Mouse (Mus musculus) hindbrain, postnatal 0 days (tissue): Measurements from ENCODE around the gene Gm5624. TPM values are rescaled to one million over a fixed set of nuclear protein-coding genes. Genes with fewer than 3 reads are reported as not detected.
"Not testable (repeated sequence)": the region's sequence is repeated elsewhere in the genome, so short reads cannot be mapped to it uniquely, and the experiment has no call there.

Experiments used
- ATAC-seq: fragments of 200-750 bp; cut with Nextera tagmentation; 2 replicates; pipeline ENCODE4 v1.8.0; 2017; ENCODE audit warnings: mild to moderate bottlenecking, moderate TSS enrichment, moderate library complexity
- DNase-seq: peaks from one replicate; pipeline ENCODE4 v3.0.0-alpha.2; 2015; ENCODE audit warnings: low spot score
- H3K27ac ChIP-seq: fragments of 300-500 bp; sonication (generic); 2 replicates; pipeline ENCODE4 v1.5.1; 2014; ENCODE audit warnings: mild to moderate bottlenecking
- H3K27me3 ChIP-seq: fragments of 300-500 bp; sonication (generic); 2 replicates; pipeline ENCODE4 v1.6.1; 2014; ENCODE audit warnings: low read length, mixed read lengths; ENCODE audit not compliant: insufficient read depth
- H3K36me3 ChIP-seq: fragments of 300-500 bp; sonication (generic); 2 replicates; pipeline ENCODE4 v1.6.1; 2014; ENCODE audit warnings: low read length, mixed read lengths; ENCODE audit not compliant: insufficient read depth
- H3K4me1 ChIP-seq: fragments of 300-500 bp; sonication (generic); 2 replicates; pipeline ENCODE4 v1.6.1; 2014; ENCODE audit warnings: antibody characterized with exemption, low read length, mixed read lengths; ENCODE audit not compliant: insufficient read depth
- H3K4me2 ChIP-seq: fragments of 300-500 bp; sonication (generic); 2 replicates; pipeline ENCODE4 v1.6.1; 2014; ENCODE audit warnings: low read depth, mild to moderate bottlenecking, low read length, moderate library complexity, mixed read lengths
- H3K4me3 ChIP-seq: fragments of 300-500 bp; sonication (generic); 2 replicates; pipeline ENCODE4 v1.5.1; 2014; ENCODE audit warnings: low read length
- H3K9ac ChIP-seq: fragments of 300-500 bp; sonication (generic); replicated peaks from 2 replicates; pipeline ENCODE4 v1.6.1; 2014; ENCODE audit warnings: mild to moderate bottlenecking, low read length, moderate library complexity, mixed read lengths
- H3K9me3 ChIP-seq: fragments of 300-500 bp; sonication (generic); 2 replicates; pipeline ENCODE4 v1.6.1; 2016; ENCODE audit warnings: low read length, mixed read lengths
- WGBS: fragments of 180-500 bp; shearing (Covaris S2); extraction: QIAGEN DNeasy Blood & Tissue Kit; methylation state at CpG from one replicate; pipeline ENCODE4 v1.1.7; 2014; 5-methylcytosine and 5-hydroxymethylcytosine counted together
- polyA plus RNA-seq: library from polyadenylated mRNA; unstranded; fragments of >200 nt; fragmentation: Nextera tagmentation; extraction: Ambion mirVana; gene quantifications from 2 replicates; pipeline ENCODE4 v1.2.1, GENCODE M21; 2015
- total RNA-seq: library from RNA; depleted of rRNA; stranded (reverse); fragments of >200 nt; gene quantifications from 2 replicates; pipeline ENCODE4 v1.2.3, GENCODE M21; 2014; rRNA removed

The Gm5624 gene
- total RNA-seq (not detected in 2 replicates), polyA plus RNA-seq (not detected in 2 replicates)

GRCm38 (mm10) chr14:44627737-44628136, at the start of gene Gm5624:
Gene Gm5624, minus strand, starts transcription at chr14:44627938.
- not testable (repeated sequence) for H3K27me3 ChIP-seq, H3K9me3 ChIP-seq, DNase-seq, H3K4me3 ChIP-seq, H3K27ac ChIP-seq, H3K4me1 ChIP-seq, H3K9ac ChIP-seq, H3K36me3 ChIP-seq, ATAC-seq, H3K4me2 ChIP-seq
- WGBS = 80% methylated on average over 4 of the region's 4 CpGs

GRCm38 (mm10) chr14:44591765-44592164, 36.0 kb downstream of the Gm5624 start:
- WGBS = 82% methylated on average over 2 of the region's 2 CpGs
- not testable (repeated sequence) for H3K4me3 ChIP-seq, H3K27ac ChIP-seq, H3K9me3 ChIP-seq, H3K9ac ChIP-seq, ATAC-seq, H3K4me2 ChIP-seq, H3K27me3 ChIP-seq, DNase-seq, H3K36me3 ChIP-seq, H3K4me1 ChIP-seq

- H3K4me1 ChIP-seq, H3K9ac ChIP-seq, H3K4me2 ChIP-seq, H3K4me3 ChIP-seq, H3K27ac ChIP-seq, H3K36me3 ChIP-seq, ATAC-seq, H3K9me3 ChIP-seq, H3K27me3 ChIP-seq, DNase-seq: not testable (repeated sequence)
- whole genome bisulfite sequencing = 89% methylated on average over 4 of the region's 4 CpGs
These were observed 44.9 kb downstream of the Gm5624 start, which contains the start of gene Gm8247 for GRCm38 (mm10) chr14:44582853-44583252. Gene Gm8247, plus strand, starts transcription at chr14:44583153.

GRCm38 (mm10) chr14:44547961-44548360, 79.8 kb downstream of the Gm5624 start:
- WGBS = 90% methylated on average over 3 of the region's 5 CpGs
- not testable (repeated sequence) for ATAC-seq, H3K27me3 ChIP-seq, H3K36me3 ChIP-seq, H3K4me2 ChIP-seq, H3K4me1 ChIP-seq, H3K9ac ChIP-seq, H3K27ac ChIP-seq, H3K4me3 ChIP-seq, H3K9me3 ChIP-seq, DNase-seq

GRCm38 (mm10) chr14:44517976-44518375, 109.8 kb downstream of the Gm5624 start, which contains the start of gene Gm17093:
Gene Gm17093, plus strand, starts transcription at chr14:44518276.
- H3K4me3 ChIP-seq, H3K9ac ChIP-seq, ATAC-seq, H3K27me3 ChIP-seq, H3K4me2 ChIP-seq, H3K27ac ChIP-seq, H3K4me1 ChIP-seq, DNase-seq, H3K9me3 ChIP-seq, H3K36me3 ChIP-seq: not testable (repeated sequence)
- 86% methylated on average over 5 of the region's 5 CpGs for WGBS

Other genes with a start within 250 kb of the Gm5624 start
- not detected in 2 replicates for gene Gm3371, start 217.2 kb downstream of the Gm5624 start, total RNA-seq
- gene Gm3371, start 217.2 kb downstream of the Gm5624 start, polyA plus RNA-seq = not detected in 2 replicates
- not detected in 2 replicates for gene Gm8232, start 194.3 kb downstream of the Gm5624 start, total RNA-seq
- gene Gm8232, start 194.3 kb downstream of the Gm5624 start, polyA plus RNA-seq = not detected in 2 replicates
- not detected in 2 replicates for gene BC061237, start 135.5 kb downstream of the Gm5624 start, total RNA-seq
- gene BC061237, start 135.5 kb downstream of the Gm5624 start, polyA plus RNA-seq = 0.24 TPM in 1 of 2 replicates, not detected in the other
- gene Gm17093, start 109.7 kb downstream of the Gm5624 start, total RNA-seq = not detected in 2 replicates
- not detected in 2 replicates for gene Gm17093, start 109.7 kb downstream of the Gm5624 start, polyA plus RNA-seq
- not detected in 2 replicates for gene Gm8247, start 44.8 kb downstream of the Gm5624 start, total RNA-seq
- 0.58 TPM in 1 of 2 replicates, not detected in the other for gene Gm8247, start 44.8 kb downstream of the Gm5624 start, polyA plus RNA-seq
- not detected in 2 replicates for gene Gm8257, start 78.5 kb upstream of the Gm5624 start, total RNA-seq
- gene Gm8257, start 78.5 kb upstream of the Gm5624 start, polyA plus RNA-seq = not detected in 2 replicates
- not detected in 2 replicates for gene Gm8267, start 122.4 kb upstream of the Gm5624 start, total RNA-seq
- gene Gm8267, start 122.4 kb upstream of the Gm5624 start, polyA plus RNA-seq = not detected in 2 replicates
- 1.0 and 1.7 TPM in 2 replicates for gene Ptgdr, start 231.4 kb upstream of the Gm5624 start, total RNA-seq
- gene Ptgdr, start 231.4 kb upstream of the Gm5624 start, polyA plus RNA-seq = 0.59 and 0.86 TPM in 2 replicates